Mouse (Mus musculus): Measurements from ENCODE around the gene Bdh2.

Bdh2 gene

GRCm38 (mm10) chr3:135298560-135298959 lies 17.5 kb downstream of the Bdh2 start:
- DNase-seq (ENCODE audit: low read depth, low spot score) = no peak

DNA sequence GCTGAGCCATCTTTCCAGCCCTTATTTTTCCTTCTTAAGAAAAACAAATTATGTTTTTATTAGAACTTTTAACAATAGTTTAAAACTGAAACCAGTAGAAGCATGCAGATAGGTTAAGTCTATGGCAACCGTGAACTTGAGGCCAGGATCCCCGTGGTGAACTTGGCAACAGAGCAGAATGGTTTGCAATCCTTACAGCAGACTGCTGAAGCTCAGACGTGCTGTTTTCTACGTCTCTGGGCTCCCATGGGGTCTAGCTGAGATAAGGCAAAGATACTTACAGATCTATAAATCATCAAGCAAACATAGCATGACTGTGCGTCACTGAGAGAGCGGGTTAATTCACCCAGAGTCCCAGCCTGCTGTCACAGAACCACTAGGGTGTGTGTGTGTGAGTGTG lies 19.1 kb downstream of the Bdh2 start:
- DNase-seq (ENCODE audit: low read depth, low spot score) = no peak

DNA sequence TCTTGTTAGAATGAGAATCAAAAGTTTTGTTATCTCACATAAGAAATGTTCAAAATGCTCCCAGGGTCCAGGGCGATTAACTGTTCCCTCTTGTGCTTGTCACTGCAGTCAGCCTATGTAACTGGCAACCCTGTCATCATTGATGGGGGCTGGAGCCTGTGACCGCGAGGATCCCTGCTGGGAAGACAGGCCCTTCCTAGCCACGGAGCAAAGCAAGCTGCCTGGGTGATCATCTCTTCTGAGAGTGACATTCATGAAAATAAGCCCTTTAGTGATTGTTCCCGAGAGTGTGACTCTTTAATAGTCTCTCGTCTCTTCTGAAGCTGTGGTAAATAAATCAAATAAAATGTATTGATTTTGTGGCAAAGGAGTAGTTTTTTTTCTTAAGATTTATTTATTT lies 23.0 kb downstream of the Bdh2 start:
- DNase-seq (ENCODE audit: low read depth, low spot score) = no peak

DNA sequence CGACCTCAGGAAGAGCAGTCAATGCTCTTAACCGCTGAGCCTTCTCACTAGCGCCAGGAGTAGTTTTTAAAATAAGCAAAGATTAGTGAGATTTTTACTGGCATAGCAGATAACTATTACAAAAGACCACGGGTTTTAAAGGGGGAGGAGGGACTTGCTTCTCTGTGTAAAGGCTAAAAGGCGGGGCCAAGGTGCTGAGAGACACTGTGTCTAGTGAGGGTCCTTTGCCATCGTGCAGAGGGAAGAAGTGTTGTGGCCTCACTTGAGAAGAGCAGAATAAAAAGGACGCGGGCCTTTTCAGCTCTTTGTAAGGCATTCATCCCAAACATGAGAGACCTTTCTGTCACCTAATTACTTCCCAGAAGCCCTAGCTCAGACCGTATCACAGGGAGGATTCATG lies 23.5 kb downstream of the Bdh2 start:
- no peak for DNase-seq (ENCODE audit: low read depth, low spot score)

- no peak for DNase-seq (ENCODE audit: low read depth, low spot score)
Measured at GRCm38 (mm10) chr3:135307411-135308259, 26.6 kb downstream of the Bdh2 start, which contains the start of gene Slc9b2. Slc9b2 (plus strand) TSS chr3:135307700.

DNA sequence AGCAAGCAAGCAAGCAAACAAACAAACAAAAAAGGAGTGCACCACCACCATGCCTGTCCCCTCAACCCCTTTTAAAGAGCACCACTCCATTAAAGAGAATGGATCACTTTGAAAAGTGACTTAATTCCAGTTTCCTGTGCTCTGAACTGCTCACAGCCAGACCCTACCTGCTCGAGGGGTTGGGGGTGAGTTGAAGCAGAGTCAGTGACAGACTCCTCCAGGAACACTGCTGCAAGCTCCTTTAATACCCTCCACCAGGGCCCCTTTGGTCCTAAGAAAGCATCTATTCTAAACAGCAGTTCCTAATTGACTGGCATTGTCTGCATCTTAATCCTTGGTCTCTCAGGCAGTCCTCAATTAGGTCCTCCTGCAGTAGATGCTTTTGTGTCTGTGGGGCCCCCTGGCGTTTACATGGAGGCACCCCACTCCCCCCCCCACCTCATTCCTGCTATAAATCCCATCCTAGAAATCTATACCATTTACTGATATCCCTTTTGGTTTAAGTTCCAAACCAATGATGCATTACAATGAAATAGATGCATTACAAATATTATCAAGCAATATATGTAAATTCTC lies 32.0 kb downstream of the Bdh2 start:
- no peak for DNase-seq (ENCODE audit: low read depth, low spot score)

DNA sequence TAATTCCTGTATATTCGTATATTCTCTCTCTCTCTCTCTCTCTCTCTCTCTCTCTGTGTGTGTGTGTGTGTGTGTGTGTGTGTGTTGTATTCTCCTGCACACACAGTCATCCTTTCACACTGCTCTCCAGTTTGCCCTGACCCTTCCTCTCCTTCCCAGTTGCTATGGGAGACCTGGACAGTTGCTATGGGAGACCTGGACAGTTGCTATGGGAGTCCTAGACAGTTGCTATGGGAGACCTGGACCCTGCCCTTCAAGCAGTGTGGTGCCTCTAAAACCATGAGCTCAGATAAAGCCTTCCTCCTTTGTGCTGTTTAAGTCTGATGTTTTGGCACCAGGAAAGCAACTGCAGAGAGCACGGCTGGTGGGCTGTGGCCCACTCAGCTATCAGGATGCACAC lies 32.7 kb downstream of the Bdh2 start:
- DNase-seq (ENCODE audit: low read depth, low spot score) = no peak

- DNase-seq (ENCODE audit: low read depth, low spot score) = no peak
Measured at GRCm38 (mm10) chr3:135314811-135315210, 33.8 kb downstream of the Bdh2 start.

GRCm38 (mm10) chr3:135315720-135316425 lies 34.9 kb downstream of the Bdh2 start:
- no peak for DNase-seq (ENCODE audit: low read depth, low spot score)

GRCm38 (mm10) chr3:135318331-135318730 lies 37.3 kb downstream of the Bdh2 start:
- DNase-seq (ENCODE audit: low read depth, low spot score) = no peak

GRCm38 (mm10) chr3:135324354-135324753 lies 43.3 kb downstream of the Bdh2 start:
- no peak for DNase-seq (ENCODE audit: low read depth, low spot score)

- no peak for DNase-seq (ENCODE audit: low read depth, low spot score)
Measured at GRCm38 (mm10) chr3:135327176-135327575, 46.2 kb downstream of the Bdh2 start.

DNA sequence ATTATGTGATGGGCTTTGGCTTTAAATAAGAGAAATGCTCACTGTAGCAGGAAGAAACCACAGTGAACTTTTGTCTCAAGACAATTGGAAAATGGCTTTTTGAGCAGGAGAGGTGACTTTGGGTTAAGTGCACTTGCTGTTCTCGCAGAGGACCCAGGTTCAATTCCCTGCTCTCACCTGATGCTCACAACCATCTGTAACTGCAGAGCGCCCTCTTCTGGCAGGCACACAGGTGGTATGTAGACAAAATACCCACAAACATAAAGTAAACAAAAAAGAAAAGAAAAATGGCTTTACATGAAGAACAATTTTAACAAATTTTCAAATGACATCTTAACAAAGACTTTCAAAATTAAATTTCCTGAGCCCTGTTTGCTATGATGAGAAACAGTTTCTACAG lies 46.6 kb downstream of the Bdh2 start:
- DNase-seq (ENCODE audit: low read depth, low spot score) = no peak

- peak; percentile 60 for DNase-seq (ENCODE audit: low read depth, low spot score)
Measured at GRCm38 (mm10) chr3:135328560-135328959, 47.5 kb downstream of the Bdh2 start.

- no peak for DNase-seq (ENCODE audit: low read depth, low spot score)
Measured at GRCm38 (mm10) chr3:135332691-135333090, 51.7 kb downstream of the Bdh2 start.

DNA sequence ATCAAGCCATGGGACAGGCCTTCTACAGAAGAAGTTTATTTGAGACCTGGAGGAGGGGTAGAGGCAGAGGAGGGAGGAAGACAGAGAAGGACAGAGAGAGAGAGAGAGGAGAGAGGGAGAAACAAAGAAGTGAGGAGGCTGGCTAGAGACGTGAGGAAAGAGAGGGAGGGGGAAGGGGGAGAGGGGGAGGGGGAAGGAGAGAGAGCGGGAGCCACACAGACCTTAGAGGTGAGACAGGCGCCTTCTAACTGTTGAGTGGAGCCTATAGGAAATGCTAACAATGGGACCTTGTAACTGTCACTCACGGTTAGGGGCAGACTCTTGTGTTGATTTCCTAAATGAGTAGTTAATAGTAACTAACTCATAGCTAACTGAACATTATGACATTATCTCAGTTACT lies 52.7 kb downstream of the Bdh2 start:
- DNase-seq (ENCODE audit: low read depth, low spot score) = no peak

DNA sequence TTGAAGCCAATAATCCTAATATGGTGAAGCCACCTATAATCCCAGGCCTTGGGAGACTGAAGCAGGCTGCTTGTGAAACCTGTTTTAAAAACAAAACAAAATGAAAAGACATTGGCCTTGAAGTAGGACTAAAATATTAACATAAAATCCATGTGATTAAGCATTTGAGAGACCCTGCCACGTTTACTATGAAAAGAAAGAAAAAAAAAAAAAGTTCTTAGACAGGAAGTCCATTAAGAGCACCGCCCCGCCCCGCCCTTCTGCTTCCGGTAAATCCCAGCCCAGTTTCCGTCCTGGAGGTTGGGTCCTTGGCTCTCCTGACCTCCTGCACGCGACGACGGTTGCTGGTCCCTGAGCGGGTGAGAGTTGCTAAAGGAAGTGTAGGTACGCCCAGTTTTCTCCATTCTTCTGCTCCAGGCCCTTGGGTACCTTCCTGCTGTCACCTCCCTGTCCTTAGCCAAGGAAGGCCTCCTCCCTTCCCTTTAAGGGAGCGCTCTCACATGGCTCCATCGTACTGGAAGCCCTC lies 66.8 kb downstream of the Bdh2 start, which contains the start of gene Slc9b1:
TSS of gene Slc9b1 (plus strand) at position 291 of the 526 bp plus-strand sequence.
- no peak for DNase-seq (ENCODE audit: low read depth, low spot score)

GRCm38 (mm10) chr3:135349022-135349421 lies 68.0 kb downstream of the Bdh2 start:
- no peak for DNase-seq (ENCODE audit: low read depth, low spot score)

GRCm38 (mm10) chr3:135351857-135352256 lies 70.8 kb downstream of the Bdh2 start:
- DNase-seq (ENCODE audit: low read depth, low spot score) = no peak
